Mouse (Mus musculus) cerebellum, adult 2 months (tissue): ENCODE results near the gene Traf7.

Experiments
- CTCF ChIP-seq: fragments of 200-500 bp; IDR thresholded peaks from 2 replicates; pipeline ENCODE4 v1.5.1; 2011; ENCODE audit warnings: low read depth, mild to moderate bottlenecking, control low read depth, low read length, moderate library complexity, borderline replicate concordance; ENCODE audit not compliant: insufficient read depth
- POLR2A ChIP-seq: fragments of 200-500 bp; IDR thresholded peaks from 2 replicates; pipeline ENCODE4 v1.6.1; 2011; ENCODE audit warnings: low read length, control low read depth, borderline replicate concordance; ENCODE audit not compliant: insufficient read depth

GRCm38 (mm10) chr17:24469910-24470602 is 57.7 kb downstream of the Traf7 start, which contains the start of the genes E4f1 and Pgp:
- peak; percentile 73 for TF ChIP-seq POLR2A
- TF ChIP-seq CTCF, result no peak
